Mouse (Mus musculus): ENCODE measurements around the gene Urgcp. TPM values are rescaled to one million over a fixed set of nuclear protein-coding genes. Genes with fewer than 3 reads are reported as not detected.

The Urgcp gene
- polyA plus RNA-seq, 1 experiment from 2014 or later = 18.2 TPM

- no peak overlapping the region for H3K27ac ChIP-seq (ENCODE audit: low read depth)
Measured at GRCm38 (mm10) chr11:5801511-5801910, 39.3 kb upstream of the Urgcp start.

GRCm38 (mm10) chr11:5799621-5800490 lies 37.7 kb upstream of the Urgcp start:
- peaks cover 63% of the 10 kb centered on the region for H3K36me3 ChIP-seq (ENCODE audit: control insufficient read depth, insufficient read depth, low read length)
- no peak overlapping the region for H3K27ac ChIP-seq (ENCODE audit: low read depth)
- no peaks in the 10 kb centered on the region for H3K27me3 ChIP-seq (replicated peaks; ENCODE audit: control insufficient read depth, insufficient read depth, low read length)
- no peak for DNase-seq (ENCODE audit: low spot score)
- 80% methylated on average over 17 of the region's 17 CpGs for WGBS
- H3K4me1 ChIP-seq (replicated peaks; ENCODE audit: control insufficient read depth, insufficient read depth, low read length) = peaks cover 6% of the 10 kb centered on the region; the same call in 1 of the 2 replicates
- H3K9ac ChIP-seq (ENCODE audit: low read length) = no peak overlapping the region
- H3K9me3 ChIP-seq (ENCODE audit: control insufficient read depth, low read length) = no peaks in the 10 kb centered on the region
- ATAC-seq (replicated peaks; ENCODE audit: low FRiP score, low TSS enrichment, low read depth) = no peak
- H3K4me2 ChIP-seq (ENCODE audit: low read length) = no peak overlapping the region
- H3K4me3 ChIP-seq (ENCODE audit: low read depth, low read length) = no peak overlapping the region

More at GRCm38 (mm10) chr11:5801511-5801910, 39.3 kb upstream of the Urgcp start:
- no peak overlapping the region for H3K4me3 ChIP-seq (ENCODE audit: low read depth, low read length)
- DNase-seq (ENCODE audit: low spot score) = no peak
- no peak overlapping the region for H3K4me2 ChIP-seq (ENCODE audit: low read length)
- H3K9ac ChIP-seq (ENCODE audit: low read length) = no peak overlapping the region
- H3K4me1 ChIP-seq (replicated peaks; ENCODE audit: control insufficient read depth, insufficient read depth, low read length) = peaks cover 6% of the 10 kb centered on the region; the same call in 1 of the 2 replicates
- no peaks in the 10 kb centered on the region for H3K27me3 ChIP-seq (replicated peaks; ENCODE audit: control insufficient read depth, insufficient read depth, low read length)
- no peaks in the 10 kb centered on the region for H3K9me3 ChIP-seq (ENCODE audit: control insufficient read depth, low read length)
- peaks cover 47% of the 10 kb centered on the region for H3K36me3 ChIP-seq (ENCODE audit: control insufficient read depth, insufficient read depth, low read length)
- no peak for ATAC-seq (replicated peaks; ENCODE audit: low FRiP score, low TSS enrichment, low read depth)
- WGBS = 93% methylated on average over 16 of the region's 16 CpGs

GRCm38 (mm10) chr11:5797928-5798327 lies 35.8 kb upstream of the Urgcp start:
- DNase-seq (ENCODE audit: low spot score) (no peak), ATAC-seq (replicated peaks; ENCODE audit: low FRiP score, low TSS enrichment, low read depth) (no peak)
- Histone ChIP-seq H3K4me3 (ENCODE audit: low read depth, low read length) (no peak overlapping the region), H3K9me3 (ENCODE audit: control insufficient read depth, low read length) (no peaks in the 10 kb centered on the region), H3K27me3 (replicated peaks; ENCODE audit: control insufficient read depth, insufficient read depth, low read length) (no peaks in the 10 kb centered on the region), H3K9ac (ENCODE audit: low read length) (no peak overlapping the region), H3K36me3 (ENCODE audit: control insufficient read depth, insufficient read depth, low read length) (peaks cover 82% of the 10 kb centered on the region), H3K27ac (ENCODE audit: low read depth) (no peak overlapping the region), H3K4me2 (ENCODE audit: low read length) (no peak overlapping the region), H3K4me1 (replicated peaks; ENCODE audit: control insufficient read depth, insufficient read depth, low read length) (peaks cover 1% of the 10 kb centered on the region; the same call in 1 of the 2 replicates)
- WGBS = 89% methylated on average over 5 of the region's 5 CpGs

- Histone ChIP-seq H3K9me3 (ENCODE audit: control insufficient read depth, low read length) (no peaks in the 10 kb centered on the region), H3K27ac (ENCODE audit: low read depth) (no peak overlapping the region), H3K4me1 (replicated peaks; ENCODE audit: control insufficient read depth, insufficient read depth, low read length) (no peaks in the 10 kb centered on the region; the same call in 1 of the 2 replicates), H3K4me2 (ENCODE audit: low read length) (no peak overlapping the region), H3K36me3 (ENCODE audit: control insufficient read depth, insufficient read depth, low read length) (peaks cover 87% of the 10 kb centered on the region), H3K4me3 (ENCODE audit: low read depth, low read length) (no peak overlapping the region), H3K27me3 (replicated peaks; ENCODE audit: control insufficient read depth, insufficient read depth, low read length) (no peaks in the 10 kb centered on the region), H3K9ac (ENCODE audit: low read length) (no peak overlapping the region)
- DNase-seq (ENCODE audit: low spot score) (no peak), ATAC-seq (replicated peaks; ENCODE audit: low FRiP score, low TSS enrichment, low read depth) (no peak)
- WGBS = 80% methylated on average over 11 of the region's 11 CpGs
Measured at GRCm38 (mm10) chr11:5797371-5797770, 35.2 kb upstream of the Urgcp start.

- no peak overlapping the region for H3K4me2 ChIP-seq (ENCODE audit: low read length)
- H3K9me3 ChIP-seq (ENCODE audit: control insufficient read depth, low read length) = no peaks in the 10 kb centered on the region
- H3K9ac ChIP-seq (ENCODE audit: low read length) = no peak overlapping the region
- no peak overlapping the region for H3K27ac ChIP-seq (ENCODE audit: low read depth)
- DNase-seq (ENCODE audit: low spot score) (no peak), ATAC-seq (replicated peaks; ENCODE audit: low FRiP score, low TSS enrichment, low read depth) (no peak)
- peaks cover 91% of the 10 kb centered on the region for H3K36me3 ChIP-seq (ENCODE audit: control insufficient read depth, insufficient read depth, low read length)
- no peaks in the 10 kb centered on the region; the same call in 1 of the 2 replicates for H3K4me1 ChIP-seq (replicated peaks; ENCODE audit: control insufficient read depth, insufficient read depth, low read length)
- no peaks in the 10 kb centered on the region for H3K27me3 ChIP-seq (replicated peaks; ENCODE audit: control insufficient read depth, insufficient read depth, low read length)
- 84% methylated on average over 15 of the region's 15 CpGs for WGBS
- no peak overlapping the region for H3K4me3 ChIP-seq (ENCODE audit: low read depth, low read length)
Measured at GRCm38 (mm10) chr11:5796939-5797338, 34.8 kb upstream of the Urgcp start.

- no peak for DNase-seq (ENCODE audit: low spot score)
- Histone ChIP-seq H3K27ac (ENCODE audit: low read depth) (no peak overlapping the region), H3K27me3 (replicated peaks; ENCODE audit: control insufficient read depth, insufficient read depth, low read length) (no peaks in the 10 kb centered on the region), H3K9ac (ENCODE audit: low read length) (no peak overlapping the region), H3K4me3 (ENCODE audit: low read depth, low read length) (no peak overlapping the region), H3K4me2 (ENCODE audit: low read length) (no peak overlapping the region), H3K36me3 (ENCODE audit: control insufficient read depth, insufficient read depth, low read length) (peaks cover 95% of the 10 kb centered on the region), H3K4me1 (replicated peaks; ENCODE audit: control insufficient read depth, insufficient read depth, low read length) (no peaks in the 10 kb centered on the region; the same call in 1 of the 2 replicates), H3K9me3 (ENCODE audit: control insufficient read depth, low read length) (no peaks in the 10 kb centered on the region)
- ATAC-seq (replicated peaks; ENCODE audit: low FRiP score, low TSS enrichment, low read depth) = no peak
- 89% methylated on average over 7 of the region's 7 CpGs for WGBS
Measured at GRCm38 (mm10) chr11:5795706-5796105, 33.5 kb upstream of the Urgcp start.

- H3K27ac ChIP-seq (ENCODE audit: low read depth) = no peak overlapping the region
- H3K9me3 ChIP-seq (ENCODE audit: control insufficient read depth, low read length) = no peaks in the 10 kb centered on the region
- 91% methylated on average over 9 of the region's 9 CpGs for WGBS
- DNase-seq (ENCODE audit: low spot score) = no peak
- no peak overlapping the region for H3K9ac ChIP-seq (ENCODE audit: low read length)
- H3K27me3 ChIP-seq (replicated peaks; ENCODE audit: control insufficient read depth, insufficient read depth, low read length) = no peaks in the 10 kb centered on the region
- no peak for ATAC-seq (replicated peaks; ENCODE audit: low FRiP score, low TSS enrichment, low read depth)
- H3K4me1 ChIP-seq (replicated peaks; ENCODE audit: control insufficient read depth, insufficient read depth, low read length) = no peaks in the 10 kb centered on the region; the same call in 1 of the 2 replicates
- H3K4me3 ChIP-seq (ENCODE audit: low read depth, low read length) = no peak overlapping the region
- peaks cover 95% of the 10 kb centered on the region for H3K36me3 ChIP-seq (ENCODE audit: control insufficient read depth, insufficient read depth, low read length)
- H3K4me2 ChIP-seq (ENCODE audit: low read length) = no peak overlapping the region
Measured at GRCm38 (mm10) chr11:5795290-5795689, 33.1 kb upstream of the Urgcp start.

- Histone ChIP-seq H3K4me3 (ENCODE audit: low read depth, low read length) (no peak overlapping the region), H3K36me3 (ENCODE audit: control insufficient read depth, insufficient read depth, low read length) (peaks cover 48% of the 10 kb centered on the region), H3K4me1 (replicated peaks; ENCODE audit: control insufficient read depth, insufficient read depth, low read length) (peaks cover 18% of the 10 kb centered on the region), H3K27me3 (replicated peaks; ENCODE audit: control insufficient read depth, insufficient read depth, low read length) (no peaks in the 10 kb centered on the region), H3K9me3 (ENCODE audit: control insufficient read depth, low read length) (no peaks in the 10 kb centered on the region), H3K27ac (ENCODE audit: low read depth) (no peak overlapping the region), H3K4me2 (ENCODE audit: low read length) (no peak overlapping the region), H3K9ac (ENCODE audit: low read length) (no peak overlapping the region)
- DNase-seq (ENCODE audit: low spot score) = no peak
- 92% methylated on average over 1 of the region's 1 CpGs for WGBS
- no peak for ATAC-seq (replicated peaks; ENCODE audit: low FRiP score, low TSS enrichment, low read depth)
Measured at GRCm38 (mm10) chr11:5790431-5790830, 28.3 kb upstream of the Urgcp start.

All from intestine, embryonic 14.5 days (tissue).